Comparison of ENCODE assay signal across 15 mouse cellular contexts in genomic region chr7:139002692-139003091, GRCm38 (mm10).
"Had no signal": no experiment of that assay in that cellular context is flagged by ENCODE, and none has a peak within 500 bp of the region (broad histone marks: within the 10 kb centered on the region; RNA-seq: fewer than 3 reads in every experiment).

No protein-coding gene starts in this region.

- H3K4me3 ChIP-seq: left cerebral cortex, adult 2 months; limb, embryonic 10.5 days; liver, embryonic 15.5 days; megakaryocyte, embryonic 14.5 days; midbrain, embryonic 15.5 days; neural tube, embryonic 12.5 days had no signal

- H3K27ac ChIP-seq: left cerebral cortex, adult 2 months; limb, embryonic 10.5 days; liver, embryonic 15.5 days; midbrain, embryonic 15.5 days; neural tube, embryonic 12.5 days; stomach, postnatal 0 days had no signal

- H3K9ac ChIP-seq: liver, embryonic 15.5 days; midbrain, embryonic 15.5 days; neural tube, embryonic 12.5 days had no signal

- DNase-seq: kidney, postnatal 10 days; lung, adult 2 months; lung, postnatal 36 days; right cerebral cortex, postnatal 25 days; thymus, postnatal 14 days had no signal

- H3K4me1 ChIP-seq: limb, embryonic 10.5 days; liver, embryonic 15.5 days had no signal

- ATAC-seq: lung, postnatal 0 days; midbrain, embryonic 15.5 days had no signal

- H3K9me3 ChIP-seq: limb, embryonic 10.5 days; liver, embryonic 15.5 days; megakaryocyte, embryonic 14.5 days; midbrain, embryonic 15.5 days; neural tube, embryonic 12.5 days had no signal

- H3K36me3 ChIP-seq: limb, embryonic 10.5 days; liver, embryonic 15.5 days; midbrain, embryonic 15.5 days; neural tube, embryonic 12.5 days had no signal

- H3K27me3 ChIP-seq: liver, embryonic 15.5 days; midbrain, embryonic 15.5 days; neural tube, embryonic 12.5 days had no signal

- H3K4me2 ChIP-seq: liver, embryonic 11.5 days; liver, embryonic 15.5 days; midbrain, embryonic 11.5 days; midbrain, embryonic 15.5 days; neural tube, embryonic 12.5 days had no signal
